Mouse (Mus musculus) hindbrain, embryonic 14.5 days (tissue): ENCODE measurements around the gene Ifnl2. TPM values are rescaled to one million over a fixed set of nuclear protein-coding genes. Genes with fewer than 3 reads are reported as not detected.
"Not testable (repeated sequence)": the region's sequence is repeated elsewhere in the genome, so short reads cannot be mapped to it uniquely, and the experiment has no call there.

Experiments used
- ATAC-seq: fragments of 200-750 bp; cut with Nextera tagmentation; 2 replicates; pipeline ENCODE4 v1.8.0; 2017; ENCODE audit warnings: moderate number of reproducible peaks, mild to moderate bottlenecking, moderate TSS enrichment, moderate library complexity; ENCODE audit not compliant: low FRiP score
- DNase-seq: peaks from one replicate; pipeline ENCODE4 v3.0.0-alpha.2; 2015; ENCODE audit warnings: low spot score
- H3K27ac ChIP-seq: fragments of 300-500 bp; sonication (generic); 2 replicates; pipeline ENCODE4 v1.5.1; 2014; ENCODE audit warnings: mild to moderate bottlenecking, moderate library complexity
- H3K27me3 ChIP-seq: fragments of 300-500 bp; sonication (generic); 2 replicates; pipeline ENCODE4 v1.6.1; 2014; ENCODE audit warnings: mild to moderate bottlenecking, low read length, mixed read lengths; ENCODE audit not compliant: control insufficient read depth, insufficient read depth
- H3K36me3 ChIP-seq: fragments of 300-500 bp; sonication (generic); replicated peaks from 2 replicates; pipeline ENCODE4 v1.6.1; 2014; ENCODE audit not compliant: control insufficient read depth, insufficient read depth
- H3K4me1 ChIP-seq: fragments of 300-500 bp; sonication (generic); replicated peaks from 2 replicates; pipeline ENCODE4 v1.6.1; 2014; ENCODE audit warnings: antibody characterized with exemption, low read length, mixed read lengths; ENCODE audit not compliant: control insufficient read depth, insufficient read depth
- H3K4me2 ChIP-seq: fragments of 300-500 bp; sonication (generic); replicated peaks from 2 replicates; pipeline ENCODE4 v1.6.1; 2014; ENCODE audit warnings: mild to moderate bottlenecking, moderate library complexity
- H3K4me3 ChIP-seq: fragments of 300-500 bp; sonication (generic); replicated peaks from 2 replicates; pipeline ENCODE4 v1.5.1; 2014; ENCODE audit warnings: mild to moderate bottlenecking, low read length
- H3K9ac ChIP-seq: fragments of 300-500 bp; sonication (generic); 2 replicates; pipeline ENCODE4 v1.6.1; 2014
- H3K9me3 ChIP-seq: fragments of 300-500 bp; sonication (generic); 2 replicates; pipeline ENCODE4 v1.6.1; 2016; ENCODE audit warnings: low read length; ENCODE audit not compliant: control insufficient read depth
- WGBS: fragments of 180-500 bp; shearing (Covaris S2); extraction: QIAGEN DNeasy Blood & Tissue Kit; methylation state at CpG from one replicate; pipeline ENCODE4 v1.1.7; 2014; 5-methylcytosine and 5-hydroxymethylcytosine counted together
- polyA plus RNA-seq: library from polyadenylated mRNA; unstranded; fragments of >200 nt; fragmentation: Nextera tagmentation; extraction: Ambion mirVana; gene quantifications from 2 replicates; pipeline ENCODE4 v1.2.1, GENCODE M21; 2014

Gene Ifnl2
- polyA plus RNA-seq, 1 experiment from 2014 or later: not detected

DNA sequence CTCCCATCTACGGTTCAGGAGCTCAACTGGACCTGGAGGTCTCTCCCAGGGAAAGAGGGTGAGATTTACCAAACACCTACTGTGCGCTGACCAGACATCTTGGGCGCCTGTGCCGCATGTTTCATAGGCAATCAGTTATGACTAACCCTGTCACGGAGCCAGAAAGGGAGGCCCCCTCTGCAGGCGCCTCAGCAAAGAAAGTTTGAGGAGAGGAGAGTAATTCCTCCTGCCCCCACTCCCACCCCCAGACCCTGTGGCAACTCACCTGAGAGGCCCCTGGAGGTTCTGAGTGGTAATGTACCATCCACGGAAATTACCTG, 35.6 kb upstream of the Ifnl2 start:
- H3K4me2 ChIP-seq: peak overlapping the region; percentile 55; the same call in 1 of the 2 replicates
- no peaks in the 10 kb centered on the region for H3K36me3 ChIP-seq
- no peaks in the 10 kb centered on the region for H3K9me3 ChIP-seq
- peaks cover 10% of the 10 kb centered on the region; the same call in 1 of the 2 replicates for H3K4me1 ChIP-seq
- peaks cover 42% of the 10 kb centered on the region for H3K27me3 ChIP-seq
- no peak overlapping the region for H3K27ac ChIP-seq
- H3K4me3 ChIP-seq: no peak overlapping the region
- ATAC-seq (no peak), DNase-seq (no peak)
- whole genome bisulfite sequencing: 49% methylated on average over 7 of the region's 7 CpGs
- H3K9ac ChIP-seq: no peak overlapping the region

DNA sequence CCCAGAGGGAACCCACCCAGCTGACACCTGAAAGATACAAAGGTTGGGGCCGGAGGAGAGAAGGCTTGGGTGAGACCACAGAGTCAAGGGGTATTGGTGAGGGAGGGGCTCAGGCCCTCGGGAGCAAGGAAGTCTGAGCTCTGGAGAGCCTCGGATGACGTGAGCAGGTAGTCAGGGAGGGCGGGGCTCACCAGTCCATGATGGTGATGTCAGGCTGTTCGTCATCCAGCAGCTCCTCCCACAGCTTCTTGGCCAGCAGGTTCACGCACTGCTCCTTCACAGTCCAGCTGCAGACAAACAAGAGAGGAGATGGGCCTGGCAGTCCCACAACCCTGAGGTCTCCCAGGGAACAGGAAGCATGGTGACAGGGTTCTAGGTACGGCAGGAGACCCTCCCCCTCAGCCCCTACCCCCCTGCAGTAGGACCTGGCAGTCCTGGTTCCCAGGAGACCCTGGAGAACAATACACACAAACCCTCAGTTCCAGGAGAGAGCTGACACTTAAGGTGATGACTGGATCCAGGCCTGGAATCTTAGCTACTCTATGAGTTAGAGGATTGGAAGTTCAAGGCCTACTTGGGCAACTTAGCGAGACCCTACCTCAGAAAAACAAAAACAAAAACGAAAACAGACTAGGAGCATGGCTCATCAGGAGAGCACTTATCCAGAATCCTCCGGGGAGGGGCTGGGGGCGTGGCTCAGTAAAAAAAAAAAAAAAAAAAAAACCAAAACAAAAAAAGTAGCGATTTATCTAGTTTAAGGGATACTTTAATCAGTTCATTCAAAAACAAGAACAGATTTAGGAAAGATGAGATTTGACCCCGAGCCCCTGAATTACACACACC, 35.0 kb upstream of the Ifnl2 start:
- WGBS: 22% methylated on average over 14 of the region's 14 CpGs
- 0 out of 2 replicates have a peak, but pooled peaks have one; percentile 28 for ATAC-seq
- no peak for DNase-seq

GRCm38 (mm10) chr7:28544051-28544601, 33.9 kb upstream of the Ifnl2 start:
- Histone ChIP-seq H3K4me1 (peaks cover 10% of the 10 kb centered on the region; the same call in 1 of the 2 replicates), H3K27ac (no peak overlapping the region), H3K9ac (no peak overlapping the region), H3K27me3 (peaks cover 42% of the 10 kb centered on the region), H3K36me3 (no peaks in the 10 kb centered on the region), H3K9me3 (no peaks in the 10 kb centered on the region), H3K4me3 (peak overlapping the region; percentile 15), H3K4me2 (peak overlapping the region; percentile 42)
- DNase-seq (no peak), ATAC-seq (no peak)
- 2% methylated on average over 23 of the region's 27 CpGs for WGBS

More for the DNA sequence above, 35.0 kb upstream of the Ifnl2 start:
- Histone ChIP-seq H3K27ac (no peak overlapping the region), H3K9me3 (no peaks in the 10 kb centered on the region), H3K4me2 (no peak overlapping the region), H3K4me1 (peaks cover 10% of the 10 kb centered on the region; the same call in 1 of the 2 replicates), H3K9ac (no peak overlapping the region), H3K4me3 (no peak overlapping the region), H3K36me3 (no peaks in the 10 kb centered on the region), H3K27me3 (peaks cover 42% of the 10 kb centered on the region)

DNA sequence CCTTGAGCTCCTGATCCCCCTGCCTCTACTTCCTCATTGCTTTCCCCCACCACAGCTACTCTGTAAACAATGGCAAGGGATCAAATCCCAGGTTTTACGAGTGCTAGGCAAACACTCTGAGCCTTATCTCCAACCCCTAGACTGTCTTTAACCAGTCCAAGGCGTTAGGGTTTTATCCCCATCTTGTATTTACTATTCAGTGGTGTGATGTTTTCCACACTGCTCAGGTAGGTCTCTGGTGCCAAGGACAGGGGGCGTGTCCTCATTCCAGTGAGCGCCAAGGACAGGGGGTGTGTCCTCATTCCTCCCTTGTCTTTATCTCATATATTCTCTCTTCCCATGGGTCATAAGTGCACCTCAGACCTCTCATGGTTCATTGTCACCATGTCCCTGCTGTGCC, 30.3 kb upstream of the Ifnl2 start, which contains the start of gene Sycn:
Gene Sycn (plus strand): TSS at position 360 of the 400 bp plus-strand sequence.
- Histone ChIP-seq H3K9me3 (no peaks in the 10 kb centered on the region), H3K36me3 (no peaks in the 10 kb centered on the region), H3K27ac (no peak within 1 kb of the TSS), H3K9ac (no peak within 1 kb of the TSS), H3K27me3 (peaks cover 18% of the 10 kb centered on the region), H3K4me1 (0 out of 2 replicates have a peak, but pooled peaks cover 4% of the 10 kb centered on the region), H3K4me3 (no peak within 1 kb of the TSS), H3K4me2 (no peak within 1 kb of the TSS)
- ATAC-seq (no peak), DNase-seq (no peak)
- 85% methylated on average over 4 of the region's 4 CpGs for WGBS

- H3K27me3 ChIP-seq, H3K4me2 ChIP-seq, H3K36me3 ChIP-seq, H3K4me3 ChIP-seq, H3K27ac ChIP-seq, ATAC-seq, H3K9me3 ChIP-seq, H3K9ac ChIP-seq, DNase-seq, H3K4me1 ChIP-seq: not testable (repeated sequence)
- 92% methylated on average over 6 of the region's 6 CpGs for WGBS
These were observed 28.6 kb upstream of the Ifnl2 start for GRCm38 (mm10) chr7:28538886-28539285.

DNA sequence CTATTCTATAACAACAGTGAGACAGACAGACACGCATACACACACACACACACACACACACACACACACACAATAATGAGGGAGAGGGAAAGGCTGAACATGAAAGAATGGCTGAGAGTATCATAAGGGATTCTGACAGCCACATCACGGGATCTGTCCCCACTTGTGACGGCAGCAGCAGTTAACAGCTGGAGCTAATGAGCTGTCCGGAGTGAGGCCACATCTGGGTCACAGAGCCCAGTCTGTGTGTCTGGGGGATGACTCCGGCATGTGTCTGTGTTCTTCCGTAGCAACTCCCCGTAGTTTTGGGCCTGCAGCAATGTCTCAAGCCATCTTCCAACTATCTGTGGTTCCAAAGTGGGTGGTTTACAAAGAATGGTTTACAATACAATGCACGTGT, 21.8 kb upstream of the Ifnl2 start:
- DNase-seq (no peak), ATAC-seq (no peak)
- Histone ChIP-seq H3K36me3 (no peaks in the 10 kb centered on the region), H3K4me2 (no peak overlapping the region), H3K4me3 (no peak overlapping the region), H3K27me3 (no peaks in the 10 kb centered on the region), H3K9me3 (no peaks in the 10 kb centered on the region), H3K27ac (no peak overlapping the region), H3K9ac (no peak overlapping the region), H3K4me1 (no peaks in the 10 kb centered on the region)
- WGBS: 73% methylated on average over 8 of the region's 8 CpGs

DNA sequence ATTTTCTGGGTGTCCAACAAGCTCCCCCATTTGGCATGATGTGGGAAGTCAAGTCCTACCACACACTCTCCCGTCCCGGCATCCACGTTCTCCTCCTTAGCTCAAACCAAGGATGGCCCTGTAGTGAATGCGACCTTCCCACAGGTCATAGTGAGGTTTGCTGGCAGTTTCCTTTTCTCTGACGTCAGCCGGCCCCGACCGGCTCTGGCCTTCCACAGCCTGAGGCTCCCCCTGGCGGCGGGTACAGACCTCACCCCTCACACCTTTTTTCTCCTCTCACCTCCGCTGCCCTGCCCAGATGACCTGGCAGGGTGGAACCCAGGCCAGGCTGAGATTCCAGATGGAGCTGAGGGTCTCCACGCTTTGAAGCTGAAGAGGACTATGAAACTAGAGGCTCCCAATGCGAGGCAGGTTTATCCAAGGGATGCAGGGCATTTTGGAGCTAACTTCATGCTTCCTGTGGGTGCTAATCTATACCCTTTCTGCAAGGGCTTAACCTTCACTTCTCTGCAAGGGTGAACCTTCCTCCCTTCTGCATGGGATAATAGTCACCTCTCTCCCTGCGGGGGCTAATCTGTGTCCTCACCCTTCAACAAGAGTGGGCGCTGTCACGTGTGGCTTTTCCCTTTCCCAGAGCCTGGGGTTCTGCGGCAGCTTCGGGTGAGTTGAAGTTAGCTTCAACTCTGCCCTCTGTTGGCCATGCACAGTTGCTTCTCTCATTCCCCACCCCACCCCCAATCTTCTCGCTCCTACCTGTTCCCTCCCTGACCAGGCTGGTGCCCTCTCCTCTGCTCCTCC, 17.9 kb upstream of the Ifnl2 start:
- no peak overlapping the region for H3K4me2 ChIP-seq
- no peak for ATAC-seq

DNA sequence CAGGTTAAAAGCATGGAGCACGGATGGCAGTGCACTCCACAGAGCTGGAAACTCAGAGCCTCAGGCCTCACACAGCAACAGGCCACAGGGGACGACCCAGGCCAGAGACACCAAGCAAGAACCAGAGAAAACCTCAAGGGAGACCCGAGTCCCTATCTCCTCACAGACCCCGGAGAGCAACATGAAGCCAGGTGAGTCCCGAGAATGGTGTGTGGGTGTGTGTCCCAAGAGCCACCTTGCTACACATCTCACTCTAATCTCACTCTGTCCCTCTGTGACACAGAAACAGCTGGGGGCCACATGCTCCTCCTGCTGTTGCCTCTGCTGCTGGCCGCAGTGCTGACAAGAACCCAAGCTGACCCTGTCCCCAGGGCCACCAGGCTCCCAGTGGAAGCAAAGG, 12.3 kb upstream of the Ifnl2 start, which contains the start of gene Ifnl3:
Gene Ifnl3 (plus strand): TSS at position 301 of the 400 bp plus-strand sequence.
- not testable (repeated sequence) for H3K9ac ChIP-seq, H3K4me3 ChIP-seq, H3K4me1 ChIP-seq, H3K4me2 ChIP-seq, H3K27ac ChIP-seq, H3K9me3 ChIP-seq, ATAC-seq, H3K27me3 ChIP-seq, DNase-seq, H3K36me3 ChIP-seq
- WGBS: 87% methylated on average over 5 of the region's 6 CpGs

More for the DNA sequence above, 17.9 kb upstream of the Ifnl2 start:
- peak; percentile 50 for DNase-seq
- H3K4me3 ChIP-seq: no peak overlapping the region
- H3K4me1 ChIP-seq: no peaks in the 10 kb centered on the region
- H3K27me3 ChIP-seq: no peaks in the 10 kb centered on the region
- no peaks in the 10 kb centered on the region for H3K36me3 ChIP-seq
- no peak overlapping the region for H3K9ac ChIP-seq
- WGBS: 12% methylated on average over 19 of the region's 19 CpGs
- H3K9me3 ChIP-seq: no peaks in the 10 kb centered on the region
- no peak overlapping the region for H3K27ac ChIP-seq

DNA sequence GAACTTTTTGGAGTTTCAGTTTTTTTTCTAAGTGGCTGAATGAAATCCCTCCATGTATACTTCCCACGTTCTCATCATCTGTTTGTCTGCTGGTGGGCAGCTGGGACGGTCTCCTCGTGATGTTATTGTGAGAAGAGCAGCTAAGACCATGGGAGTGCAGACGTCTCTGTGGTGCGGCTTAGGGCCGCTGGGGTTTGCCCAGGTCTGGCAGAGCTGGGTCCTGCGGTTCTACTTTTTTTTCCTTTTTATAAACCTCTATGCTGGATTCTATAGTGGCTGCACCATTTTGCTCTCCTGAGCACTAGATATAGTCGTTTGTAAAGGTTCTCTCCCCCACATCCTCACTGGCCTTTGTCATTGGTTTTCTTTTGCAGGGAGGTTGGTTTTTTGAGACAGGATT, 1.2 kb upstream of the Ifnl2 start:
- no peak overlapping the region for H3K4me3 ChIP-seq
- no peak overlapping the region for H3K4me2 ChIP-seq
- H3K4me1 ChIP-seq: no peaks in the 10 kb centered on the region
- DNase-seq (no peak), ATAC-seq (no peak)
- H3K27ac ChIP-seq: no peak overlapping the region
- no peak overlapping the region for H3K9ac ChIP-seq
- no peaks in the 10 kb centered on the region for H3K27me3 ChIP-seq
- WGBS: 77% methylated on average over 8 of the region's 8 CpGs
- H3K36me3 ChIP-seq: no peaks in the 10 kb centered on the region
- no peaks in the 10 kb centered on the region for H3K9me3 ChIP-seq
